Mouse (Mus musculus): ENCODE measurements around the gene Map3k6.

Map3k6 gene

DNA sequence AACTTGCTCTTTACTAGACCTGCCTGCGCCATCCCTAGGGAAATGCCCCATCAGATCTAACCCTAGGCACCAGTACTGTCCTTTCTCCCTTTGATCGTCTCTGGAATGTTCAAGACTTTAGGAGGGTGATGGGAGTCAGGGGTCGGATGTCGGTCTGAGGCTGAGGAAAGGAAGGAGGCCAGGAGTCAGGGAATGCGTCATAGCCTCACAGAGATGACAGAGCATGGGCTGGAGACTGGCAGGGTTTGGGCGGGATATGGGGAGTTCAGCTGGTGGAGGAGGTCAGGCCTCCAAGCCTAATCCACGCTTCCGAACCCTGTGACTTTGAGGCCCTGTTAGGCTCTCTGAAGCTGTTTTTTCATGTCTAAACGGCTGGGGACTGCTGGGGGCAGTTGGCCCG is 27.0 kb upstream of the Map3k6 start:
- DNase-seq (ENCODE audit: low read depth, low spot score): no peak

GRCm38 (mm10) chr4:133217641-133218040 is 23.0 kb upstream of the Map3k6 start:
- DNase-seq (ENCODE audit: low read depth, low spot score): no peak

- no peak for DNase-seq (ENCODE audit: low read depth, low spot score)
These were observed 21.9 kb upstream of the Map3k6 start for GRCm38 (mm10) chr4:133218745-133219144.

DNA sequence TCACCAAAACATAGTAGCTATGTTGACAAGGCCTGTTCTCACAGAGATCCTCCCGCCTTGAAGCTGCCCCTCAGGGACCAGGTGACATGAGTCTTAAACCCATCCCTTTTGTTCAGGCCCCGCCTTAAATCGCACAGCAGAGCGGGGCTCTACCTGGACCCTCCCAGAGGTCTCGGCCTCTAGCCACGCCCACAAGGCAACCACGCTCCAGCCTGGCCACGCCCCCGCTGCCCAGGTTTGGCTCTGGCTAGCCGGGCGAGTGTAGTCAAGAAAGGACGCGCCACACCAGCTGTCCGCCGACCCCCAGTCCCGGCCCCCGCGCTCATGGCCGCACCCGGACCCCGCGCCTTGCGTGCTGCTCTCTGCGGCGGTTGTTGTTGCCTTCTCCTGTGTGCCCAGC is 20.0 kb upstream of the Map3k6 start:
- DNase-seq (ENCODE audit: low read depth, low spot score): no peak

- no peak for DNase-seq (ENCODE audit: low read depth, low spot score)
These were observed 18.9 kb upstream of the Map3k6 start for GRCm38 (mm10) chr4:133221701-133222100.

GRCm38 (mm10) chr4:133223875-133224274 is 16.7 kb upstream of the Map3k6 start:
- DNase-seq (ENCODE audit: low read depth, low spot score): no peak

DNA sequence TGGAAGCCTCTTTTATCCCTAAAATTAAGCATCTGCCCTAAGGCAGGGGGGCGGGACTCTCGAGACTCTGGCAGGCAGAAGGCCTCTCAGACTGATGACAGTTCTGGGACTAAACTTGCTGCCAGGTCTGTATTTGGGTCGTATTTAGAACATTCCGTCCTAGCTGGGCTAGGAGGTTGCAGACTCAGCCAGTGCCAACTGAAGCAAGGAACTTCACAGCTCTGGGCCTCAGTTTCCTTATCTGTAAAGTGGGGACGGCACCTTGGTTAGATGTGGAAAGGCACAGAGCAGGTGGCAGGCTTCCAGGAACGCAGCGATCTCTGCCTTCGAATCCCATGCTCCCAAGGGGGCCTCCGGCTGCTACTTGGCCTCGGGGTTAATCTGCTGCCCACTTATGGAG is 14.5 kb upstream of the Map3k6 start:
- peak; percentile 58 for DNase-seq (ENCODE audit: low read depth, low spot score)

DNA sequence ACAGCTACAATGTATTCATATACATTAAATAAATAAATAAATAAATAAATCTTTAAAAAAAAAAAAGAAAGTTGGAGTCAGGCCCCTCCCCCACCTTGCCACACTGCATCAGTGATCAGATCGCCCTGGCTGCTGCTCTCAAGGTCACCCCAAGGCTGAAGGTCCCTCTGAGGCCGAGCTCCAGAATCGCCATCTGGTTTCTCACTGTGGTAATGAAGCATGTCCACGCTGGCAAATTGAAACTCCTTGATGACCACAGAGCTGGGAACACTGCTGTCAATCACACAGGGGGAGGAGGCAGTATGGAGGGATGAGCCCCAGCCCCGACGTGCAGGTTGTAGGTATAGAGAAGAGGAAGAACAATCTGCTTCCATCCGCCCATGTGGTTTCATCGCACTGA is 13.0 kb upstream of the Map3k6 start:
- DNase-seq (ENCODE audit: low read depth, low spot score): no peak

DNA sequence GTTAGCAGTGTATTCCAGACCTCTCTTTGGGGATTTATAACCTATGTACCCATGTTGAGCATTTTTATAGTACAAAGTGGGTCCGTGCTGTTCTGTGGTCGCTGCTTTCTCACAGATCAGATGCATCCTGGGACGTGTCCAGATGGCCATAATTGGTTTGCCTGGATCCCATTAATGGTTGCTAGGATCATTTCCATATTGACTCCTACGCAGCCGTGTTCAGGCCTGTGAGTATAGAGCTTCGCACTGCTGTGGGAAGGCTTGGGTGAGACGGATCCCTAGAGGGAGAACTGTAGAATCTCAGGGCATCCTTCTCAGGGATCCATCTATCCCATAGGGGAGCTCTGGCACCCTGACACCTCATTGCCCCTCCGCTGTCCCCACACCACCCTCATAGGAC is 11.0 kb upstream of the Map3k6 start:
- DNase-seq (ENCODE audit: low read depth, low spot score): no peak

- DNase-seq (ENCODE audit: low read depth, low spot score): no peak
These were observed 7.2 kb upstream of the Map3k6 start for GRCm38 (mm10) chr4:133233285-133233976.

GRCm38 (mm10) chr4:133234771-133235170 is 5.8 kb upstream of the Map3k6 start:
- DNase-seq (ENCODE audit: low read depth, low spot score): no peak

DNA sequence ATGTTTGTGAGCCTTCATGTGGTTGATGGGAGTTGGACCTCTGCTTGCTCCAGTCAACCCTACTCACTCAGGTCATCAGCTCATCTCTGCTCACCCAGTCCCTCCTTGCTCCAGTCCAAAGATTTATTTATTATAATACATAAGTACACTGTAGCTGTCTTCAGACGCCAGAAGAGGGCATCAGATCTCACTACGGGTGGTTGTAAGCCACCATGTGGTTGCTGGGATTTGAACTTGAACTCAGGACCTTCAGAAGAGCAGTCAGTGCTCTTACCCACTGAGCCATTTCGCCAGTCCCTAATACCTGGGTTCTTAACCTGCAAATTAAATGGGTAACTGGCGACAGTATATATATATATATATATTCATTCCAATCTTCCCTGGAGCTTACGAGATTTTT is 5.2 kb upstream of the Map3k6 start:
- DNase-seq (ENCODE audit: low read depth, low spot score): no peak

- DNase-seq (ENCODE audit: low read depth, low spot score): no peak
These were observed 2.7 kb upstream of the Map3k6 start for GRCm38 (mm10) chr4:133237911-133238310.

GRCm38 (mm10) chr4:133240934-133241908 is 603 bp downstream of the Map3k6 start:
- DNase-seq (ENCODE audit: low read depth, low spot score): peak; percentile 93

GRCm38 (mm10) chr4:133241910-133242309 is 1.3 kb downstream of the Map3k6 start:
- DNase-seq (ENCODE audit: low read depth, low spot score): no peak

DNA sequence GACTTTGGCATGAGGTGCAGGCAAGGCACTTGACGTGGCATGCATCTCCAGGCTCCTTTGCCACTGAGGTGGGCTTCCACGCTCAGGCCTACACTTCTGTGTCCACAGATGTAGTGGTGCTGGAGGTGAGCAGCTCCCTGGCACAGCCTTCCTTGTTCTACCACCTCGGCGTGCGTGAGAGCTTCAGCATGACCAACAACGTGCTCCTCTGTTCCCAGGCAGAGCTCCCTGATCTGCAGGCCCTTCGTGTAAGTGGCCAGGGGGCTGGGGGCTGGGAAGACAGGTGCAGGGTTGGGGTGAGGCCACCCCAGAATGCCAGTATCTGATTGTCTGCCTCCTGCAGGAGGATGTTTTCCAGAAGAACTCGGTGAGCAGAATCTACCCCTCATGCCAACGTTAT is 2.1 kb downstream of the Map3k6 start:
- no peak for DNase-seq (ENCODE audit: low read depth, low spot score)

GRCm38 (mm10) chr4:133243538-133243937 is 2.9 kb downstream of the Map3k6 start:
- DNase-seq (ENCODE audit: low read depth, low spot score): no peak

DNA sequence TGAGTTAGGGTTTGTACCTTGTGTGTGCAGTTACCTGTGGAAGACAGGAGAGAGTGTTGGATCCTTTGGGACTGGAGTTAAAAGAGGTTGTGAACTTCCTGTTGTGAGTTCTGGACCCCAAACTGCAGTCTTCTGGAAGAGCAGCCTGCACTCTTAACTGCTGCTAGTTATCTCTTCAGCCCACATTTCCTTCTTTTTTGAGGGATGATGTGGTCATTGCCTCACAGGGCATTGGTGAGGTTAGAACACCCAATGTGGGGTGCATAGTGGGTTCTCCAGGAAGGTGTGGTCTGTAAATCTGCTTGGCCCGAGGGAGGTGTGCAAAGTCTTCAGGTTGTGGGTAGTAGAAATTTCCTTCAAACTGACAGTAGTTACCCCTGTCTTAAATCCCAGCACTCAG is 3.7 kb downstream of the Map3k6 start:
- no peak for DNase-seq (ENCODE audit: low read depth, low spot score)

GRCm38 (mm10) chr4:133247072-133247471 is 6.5 kb downstream of the Map3k6 start:
- no peak for DNase-seq (ENCODE audit: low read depth, low spot score)

- DNase-seq (ENCODE audit: low read depth, low spot score): no peak
These were observed 7.3 kb downstream of the Map3k6 start for GRCm38 (mm10) chr4:133247806-133248449.

GRCm38 (mm10) chr4:133250609-133251008 is 10.0 kb downstream of the Map3k6 start:
- DNase-seq (ENCODE audit: low read depth, low spot score): peak; percentile 60

DNA sequence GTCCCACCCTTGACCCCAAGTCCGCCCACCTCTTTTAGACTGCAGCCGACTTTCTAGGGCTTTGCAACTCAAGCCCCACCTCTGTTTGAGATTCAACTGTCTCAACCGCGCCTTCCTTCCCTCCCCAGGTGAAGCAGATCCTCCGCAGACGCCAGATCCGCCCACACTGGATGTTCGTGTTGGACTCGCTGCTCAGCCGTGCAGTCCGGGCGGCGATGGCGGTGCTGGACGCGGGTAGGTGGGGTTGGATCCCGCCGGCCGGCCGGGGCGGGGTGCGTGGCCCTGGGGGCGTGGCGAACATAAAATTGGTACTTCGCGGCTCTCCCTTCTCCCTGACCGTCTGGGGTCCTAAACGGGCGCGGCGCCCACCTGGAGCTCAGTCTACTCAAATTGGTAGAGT is 10.6 kb downstream of the Map3k6 start:
- no peak for DNase-seq (ENCODE audit: low read depth, low spot score)

Data from skeletal muscle tissue, adult 2 months (tissue).